Mouse (Mus musculus): ENCODE measurements around the gene Trem1. TPM values are rescaled to one million over a fixed set of nuclear protein-coding genes. Genes with fewer than 3 reads are reported as not detected.

Trem1 gene
- polyA plus RNA-seq, 1 experiment from 2014 or later, result not detected

DNA sequence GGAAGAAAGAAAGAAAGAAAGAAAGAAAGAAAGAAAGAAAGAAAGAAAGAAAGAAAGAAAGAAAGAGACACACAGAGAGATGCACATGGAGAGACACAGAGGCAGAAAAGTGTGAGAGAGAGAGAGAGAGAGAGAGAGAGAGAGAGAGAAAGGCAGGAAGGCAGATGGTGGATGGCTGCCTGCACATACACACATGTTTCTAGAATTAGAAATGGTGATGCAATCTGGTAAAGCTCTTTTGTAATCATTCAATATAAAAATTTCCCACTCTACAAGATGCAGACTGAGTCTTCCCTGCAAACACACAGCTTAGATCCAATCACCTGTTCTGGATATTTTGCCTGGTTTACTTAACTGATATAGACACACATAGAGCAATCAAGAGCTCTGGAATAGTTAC, 16.5 kb downstream of the Trem1 start:
- no peaks in the 10 kb centered on the region for H3K4me1 ChIP-seq
- H3K27me3 ChIP-seq (replicated peaks; ENCODE audit: low read depth, poor library complexity, severe bottlenecking), result no peaks in the 10 kb centered on the region
- no peak for DNase-seq (ENCODE audit: low spot score)
- no peaks in the 10 kb centered on the region for H3K36me3 ChIP-seq (replicated peaks)
- no peaks in the 10 kb centered on the region for H3K9me3 ChIP-seq
- no peak overlapping the region for H3K27ac ChIP-seq (replicated peaks)
- no peak overlapping the region for H3K4me3 ChIP-seq

DNA sequence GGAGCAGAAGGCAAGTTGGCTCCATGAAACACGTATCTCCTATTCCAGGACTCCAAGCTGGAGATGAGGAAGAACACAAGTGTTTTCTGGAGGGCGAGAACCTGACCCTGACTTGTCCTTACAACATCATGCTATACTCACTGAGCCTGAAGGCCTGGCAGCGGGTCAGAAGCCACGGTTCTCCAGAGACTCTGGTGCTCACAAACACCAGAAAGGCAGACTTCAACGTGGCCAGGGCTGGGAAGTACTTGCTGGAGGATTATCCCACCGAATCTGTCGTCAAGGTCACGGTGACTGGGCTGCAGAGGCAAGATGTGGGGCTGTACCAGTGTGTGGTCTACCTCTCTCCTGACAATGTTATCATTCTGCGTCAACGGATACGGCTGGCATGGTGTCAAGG, 16.9 kb downstream of the Trem1 start:
- 79% methylated on average over 11 of the region's 11 CpGs for WGBS
- Histone ChIP-seq H3K4me3 (no peak overlapping the region), H3K27ac (replicated peaks) (no peak overlapping the region), H3K36me3 (replicated peaks) (no peaks in the 10 kb centered on the region), H3K9me3 (no peaks in the 10 kb centered on the region), H3K27me3 (replicated peaks; ENCODE audit: low read depth, poor library complexity, severe bottlenecking) (no peaks in the 10 kb centered on the region), H3K4me1 (no peaks in the 10 kb centered on the region)
- no peak for DNase-seq (ENCODE audit: low spot score)

- no peaks in the 10 kb centered on the region for H3K4me1 ChIP-seq
- 90% methylated on average over 7 of the region's 7 CpGs for WGBS
These were observed 18.1 kb downstream of the Trem1 start for GRCm38 (mm10) chr17:48250631-48251030.

GRCm38 (mm10) chr17:48256575-48256974, 24.0 kb downstream of the Trem1 start:
- no peaks in the 10 kb centered on the region for H3K27me3 ChIP-seq (replicated peaks; ENCODE audit: low read depth, poor library complexity, severe bottlenecking)
- H3K9me3 ChIP-seq, result peaks cover 12% of the 10 kb centered on the region; the same call in 1 of the 2 replicates
- no peak for DNase-seq (ENCODE audit: low spot score)
- H3K36me3 ChIP-seq (replicated peaks), result no peaks in the 10 kb centered on the region
- H3K27ac ChIP-seq (replicated peaks), result no peak overlapping the region
- no peak overlapping the region for H3K4me3 ChIP-seq
- no peaks in the 10 kb centered on the region for H3K4me1 ChIP-seq

More at GRCm38 (mm10) chr17:48250631-48251030, 18.1 kb downstream of the Trem1 start:
- H3K9me3 ChIP-seq, result no peaks in the 10 kb centered on the region
- H3K36me3 ChIP-seq (replicated peaks), result no peaks in the 10 kb centered on the region
- H3K27ac ChIP-seq (replicated peaks), result no peak overlapping the region
- H3K4me3 ChIP-seq, result no peak overlapping the region
- DNase-seq (ENCODE audit: low spot score), result no peak
- H3K27me3 ChIP-seq (replicated peaks; ENCODE audit: low read depth, poor library complexity, severe bottlenecking), result no peaks in the 10 kb centered on the region

DNA sequence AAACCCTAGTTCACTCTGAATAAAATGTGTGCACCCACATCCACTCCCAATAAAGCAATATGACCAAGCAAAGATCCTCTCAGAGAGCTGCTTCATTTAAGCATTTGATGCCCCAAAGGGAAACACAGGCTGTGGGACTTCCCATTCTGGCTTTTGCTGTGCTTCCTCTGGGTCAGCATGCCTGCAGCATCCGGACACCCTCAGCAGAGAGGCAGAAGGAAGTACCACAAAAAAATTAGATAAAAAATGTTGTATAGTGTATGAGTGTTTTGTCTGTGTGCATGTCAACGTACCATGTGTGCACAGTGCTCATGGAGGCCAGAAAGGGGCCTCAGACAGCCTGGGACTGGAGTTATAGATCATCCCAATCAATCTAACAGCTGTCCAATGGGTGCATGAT, 29.3 kb downstream of the Trem1 start:
- Histone ChIP-seq H3K4me3 (no peak overlapping the region), H3K9me3 (peaks cover 12% of the 10 kb centered on the region; the same call in 1 of the 2 replicates), H3K27me3 (replicated peaks; ENCODE audit: low read depth, poor library complexity, severe bottlenecking) (no peaks in the 10 kb centered on the region), H3K27ac (replicated peaks) (no peak overlapping the region), H3K4me1 (no peaks in the 10 kb centered on the region), H3K36me3 (replicated peaks) (no peaks in the 10 kb centered on the region)
- DNase-seq (ENCODE audit: low spot score), result no peak
- WGBS, result 79% methylated on average over 2 of the region's 2 CpGs

GRCm38 (mm10) chr17:48263741-48264362, 31.3 kb downstream of the Trem1 start, which contains the start of gene Treml4:
TSS of gene Treml4 (plus strand) at chr17:48264295.
- H3K36me3 ChIP-seq (replicated peaks), result no peaks in the 10 kb centered on the region
- no peak within 1 kb of the TSS for H3K4me3 ChIP-seq
- DNase-seq (ENCODE audit: low spot score), result no peak
- H3K27me3 ChIP-seq (replicated peaks; ENCODE audit: low read depth, poor library complexity, severe bottlenecking), result no peaks in the 10 kb centered on the region
- H3K9me3 ChIP-seq, result peaks cover 10% of the 10 kb centered on the region; the same call in 1 of the 2 replicates
- no peak within 1 kb of the TSS for H3K27ac ChIP-seq (replicated peaks)
- H3K4me1 ChIP-seq, result no peaks in the 10 kb centered on the region
- WGBS, result 92% methylated on average over 3 of the region's 3 CpGs

DNA sequence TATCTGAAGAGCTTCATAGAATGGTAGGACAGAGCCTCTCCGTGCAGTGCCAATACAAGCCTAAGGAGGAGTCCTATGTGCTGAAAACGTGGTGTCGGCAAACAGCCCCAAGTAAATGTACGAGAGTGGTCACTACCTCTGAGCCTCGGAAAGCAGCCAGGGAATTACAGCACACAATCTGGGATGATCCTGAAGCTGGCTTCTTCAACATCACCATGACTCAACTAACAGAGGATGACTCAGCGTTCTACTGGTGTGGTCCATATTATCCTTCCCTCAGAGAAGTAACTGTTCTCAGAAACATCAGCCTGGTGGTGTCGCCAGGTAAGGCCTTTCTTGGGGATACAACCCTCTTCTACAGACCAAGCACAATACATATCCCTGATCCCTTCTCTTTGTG, 32.1 kb downstream of the Trem1 start:
- no peak overlapping the region for H3K27ac ChIP-seq (replicated peaks)
- DNase-seq (ENCODE audit: low spot score), result no peak
- no peaks in the 10 kb centered on the region for H3K4me1 ChIP-seq
- no peaks in the 10 kb centered on the region for H3K27me3 ChIP-seq (replicated peaks; ENCODE audit: low read depth, poor library complexity, severe bottlenecking)
- no peaks in the 10 kb centered on the region for H3K36me3 ChIP-seq (replicated peaks)
- 92% methylated on average over 7 of the region's 7 CpGs for WGBS
- peaks cover 2% of the 10 kb centered on the region; the same call in 1 of the 2 replicates for H3K9me3 ChIP-seq
- H3K4me3 ChIP-seq, result no peak overlapping the region

DNA sequence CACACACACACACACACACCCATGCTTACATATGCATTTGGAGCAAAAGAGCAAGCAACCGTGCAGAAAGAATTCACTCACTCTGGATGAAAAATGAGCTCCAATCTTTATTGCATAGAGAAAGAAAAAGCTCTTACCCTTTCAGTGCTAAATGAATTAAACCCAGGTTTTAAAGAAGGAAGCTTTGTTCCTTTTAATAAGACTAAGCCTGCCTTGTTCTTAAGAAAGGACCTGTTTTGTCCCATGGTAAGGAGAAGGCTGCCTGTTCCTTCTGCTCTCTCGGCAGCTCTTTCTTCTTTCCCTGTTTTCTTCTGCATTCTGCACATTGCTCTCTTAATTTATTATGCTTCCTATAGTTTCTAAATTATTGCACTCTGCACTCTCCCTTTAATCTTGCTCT, 33.6 kb downstream of the Trem1 start:
- DNase-seq (ENCODE audit: low spot score), result no peak
- no peaks in the 10 kb centered on the region for H3K27me3 ChIP-seq (replicated peaks; ENCODE audit: low read depth, poor library complexity, severe bottlenecking)
- H3K4me1 ChIP-seq, result no peaks in the 10 kb centered on the region
- no peaks in the 10 kb centered on the region for H3K9me3 ChIP-seq
- H3K4me3 ChIP-seq, result no peak overlapping the region
- H3K27ac ChIP-seq (replicated peaks), result no peak overlapping the region
- no peaks in the 10 kb centered on the region for H3K36me3 ChIP-seq (replicated peaks)
- WGBS, result 52% methylated on average over 2 of the region's 2 CpGs

DNA sequence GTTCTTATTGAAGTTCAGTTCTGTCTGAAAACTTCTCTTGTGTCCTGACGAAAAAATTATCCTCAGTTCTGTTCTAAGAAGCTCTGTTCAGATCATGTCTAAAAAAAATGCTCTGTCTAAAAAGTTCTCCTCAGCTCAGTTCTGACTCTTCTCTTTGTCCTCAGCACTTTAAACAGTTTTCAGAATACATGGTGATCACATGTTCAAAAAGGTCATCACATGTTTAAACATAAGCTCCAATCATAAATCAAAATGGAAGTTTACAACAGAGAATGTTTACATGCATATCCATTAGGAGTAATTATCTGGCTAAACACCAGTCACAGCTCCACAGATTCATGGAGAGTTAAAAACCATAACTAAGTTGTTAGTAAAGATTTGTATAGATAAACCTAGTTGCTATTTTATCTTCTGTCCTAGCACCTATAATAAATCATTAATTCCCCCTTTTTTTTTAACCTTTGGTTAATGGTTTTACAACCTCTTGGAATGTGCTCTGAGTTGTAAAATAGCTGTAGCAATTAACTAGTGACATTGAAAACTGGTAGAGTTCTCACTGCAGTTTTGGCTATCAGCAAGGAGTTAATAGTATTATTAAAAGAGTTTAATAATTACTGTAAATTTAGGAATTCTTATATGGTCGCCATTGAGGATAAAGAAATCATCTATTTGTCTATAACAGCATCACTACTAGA, 34.2 kb downstream of the Trem1 start:
- Histone ChIP-seq H3K9me3 (no peaks in the 10 kb centered on the region), H3K27ac (replicated peaks) (no peak overlapping the region), H3K4me1 (no peaks in the 10 kb centered on the region), H3K4me3 (no peak overlapping the region), H3K27me3 (replicated peaks; ENCODE audit: low read depth, poor library complexity, severe bottlenecking) (no peaks in the 10 kb centered on the region), H3K36me3 (replicated peaks) (no peaks in the 10 kb centered on the region)
- no peak for DNase-seq (ENCODE audit: low spot score)
- 55% methylated on average over 2 of the region's 2 CpGs for WGBS

- Histone ChIP-seq H3K27ac (replicated peaks) (no peak overlapping the region), H3K27me3 (replicated peaks; ENCODE audit: low read depth, poor library complexity, severe bottlenecking) (no peaks in the 10 kb centered on the region), H3K9me3 (no peaks in the 10 kb centered on the region), H3K4me1 (no peaks in the 10 kb centered on the region), H3K4me3 (no peak overlapping the region), H3K36me3 (replicated peaks) (no peaks in the 10 kb centered on the region)
- WGBS, result 90% methylated on average over 1 of the region's 1 CpGs
- no peak for DNase-seq (ENCODE audit: low spot score)
These were observed 35.0 kb downstream of the Trem1 start for GRCm38 (mm10) chr17:48267591-48267990.

- Histone ChIP-seq H3K27ac (replicated peaks) (no peak overlapping the region), H3K4me3 (no peak overlapping the region), H3K36me3 (replicated peaks) (no peaks in the 10 kb centered on the region), H3K27me3 (replicated peaks; ENCODE audit: low read depth, poor library complexity, severe bottlenecking) (no peaks in the 10 kb centered on the region), H3K4me1 (no peaks in the 10 kb centered on the region), H3K9me3 (no peaks in the 10 kb centered on the region)
- no peak for DNase-seq (ENCODE audit: low spot score)
These were observed 35.7 kb downstream of the Trem1 start for GRCm38 (mm10) chr17:48268276-48268675.

DNA sequence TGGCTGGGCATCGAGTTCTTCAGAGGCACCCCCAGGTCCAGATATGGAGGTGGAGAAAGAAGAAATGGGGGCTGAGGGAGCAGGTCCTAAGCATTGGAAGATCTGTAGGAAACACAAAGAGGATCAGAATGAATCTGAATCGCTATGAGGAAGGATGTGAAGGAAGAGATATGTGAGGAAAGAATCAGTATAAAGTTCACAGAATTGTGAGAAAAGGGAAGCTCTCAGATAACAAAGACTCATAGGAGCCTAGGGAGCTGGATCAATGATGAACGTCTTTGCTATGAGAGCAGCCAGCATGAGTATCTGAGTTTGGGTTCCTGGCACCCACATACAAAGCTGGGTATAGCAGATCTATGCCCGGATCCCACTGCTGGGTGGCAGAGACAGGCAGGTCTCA, 37.3 kb downstream of the Trem1 start:
- Histone ChIP-seq H3K4me1 (no peaks in the 10 kb centered on the region), H3K36me3 (replicated peaks) (no peaks in the 10 kb centered on the region), H3K27me3 (replicated peaks; ENCODE audit: low read depth, poor library complexity, severe bottlenecking) (no peaks in the 10 kb centered on the region), H3K4me3 (no peak overlapping the region), H3K27ac (replicated peaks) (no peak overlapping the region), H3K9me3 (no peaks in the 10 kb centered on the region)
- 74% methylated on average over 4 of the region's 4 CpGs for WGBS
- DNase-seq (ENCODE audit: low spot score), result no peak

DNA sequence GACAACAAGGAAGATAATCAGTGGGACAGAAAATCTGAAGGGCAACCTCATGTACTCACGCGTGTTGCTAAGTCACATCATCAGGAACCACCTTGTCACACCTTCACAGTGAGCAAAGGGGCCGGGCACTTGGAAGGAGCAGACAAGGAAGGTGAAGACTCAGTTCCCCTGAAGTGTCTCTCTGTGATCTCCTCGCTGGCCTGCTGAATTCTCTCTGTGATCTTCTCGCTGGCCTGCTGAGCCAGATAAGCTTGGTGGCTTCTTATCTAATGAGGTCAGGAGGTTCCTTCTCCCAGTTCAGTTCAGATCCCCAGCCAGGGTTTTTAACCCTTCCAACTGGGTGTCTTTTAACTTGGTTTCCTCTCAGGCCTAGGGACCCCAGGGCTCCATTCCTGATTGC, 39.6 kb downstream of the Trem1 start:
- no peaks in the 10 kb centered on the region for H3K36me3 ChIP-seq (replicated peaks)
- DNase-seq (ENCODE audit: low spot score), result no peak
- 85% methylated on average over 5 of the region's 5 CpGs for WGBS

More for the DNA sequence above, 39.6 kb downstream of the Trem1 start:
- H3K4me3 ChIP-seq, result no peak overlapping the region
- peak overlapping the region; percentile 40; the same call in 1 of the 2 replicates for H3K27ac ChIP-seq (replicated peaks)
- no peaks in the 10 kb centered on the region for H3K27me3 ChIP-seq (replicated peaks; ENCODE audit: low read depth, poor library complexity, severe bottlenecking)
- H3K9me3 ChIP-seq, result no peaks in the 10 kb centered on the region
- peaks cover 4% of the 10 kb centered on the region; the same call in 1 of the 2 replicates for H3K4me1 ChIP-seq
